Mouse (Mus musculus) layer of hippocampus, postnatal 14 days (tissue): ENCODE results near the gene Sgsm2. TPM values are rescaled to one million over a fixed set of nuclear protein-coding genes. Genes with fewer than 3 reads are reported as not detected.

Experiments used
- DNase-seq, 2 experiments: peaks; one replicate each; pipeline ENCODE4 v3.0.0; 2021 to 2022; ENCODE audit warnings: low spot score in 2 of 2, mixed read lengths in 1 of 2
- long read RNA-seq, 2 experiments: library from polyadenylated mRNA; stranded (forward); transcript quantifications; one replicate each; pipeline ENCODE4 v2.0.0; 2021
- total RNA-seq, 2 experiments: library from RNA; stranded (reverse); gene quantifications; 2 replicates each; pipeline ENCODE4 v1.2.3; 2021

Sgsm2 gene
- total RNA-seq, result 10 to 100 TPM; 69.6 to 73.0 TPM
- long read RNA-seq, experiment 1, full-length matches to known transcripts, result 8 of 67 reads
- long read RNA-seq, experiment 1, partial matches to known transcripts, result 3 of 67 reads
- long read RNA-seq, experiment 1, other reads (novel, unspliced or antisense), result 56 of 67 reads
- long read RNA-seq, experiment 2, full-length matches to known transcripts, result 16 of 181 reads
- long read RNA-seq, experiment 2, partial matches to known transcripts, result 4 of 181 reads
- long read RNA-seq, experiment 2, other reads (novel, unspliced or antisense), result 161 of 181 reads

GRCm38 (mm10) chr11:74896901-74897677 is at the start of gene Sgsm2:
TSS of gene Sgsm2 (minus strand) at chr11:74897060.
- peak; percentile 60 to 75 for DNase-seq

GRCm38 (mm10) chr11:74946348-74946747 is 49.5 kb upstream of the Sgsm2 start:
- DNase-seq, result peak in 1 of 2 experiments; percentile 62

GRCm38 (mm10) chr11:74930391-74930790 is 33.5 kb upstream of the Sgsm2 start:
- DNase-seq, result no peak

GRCm38 (mm10) chr11:74929111-74929510 is 32.3 kb upstream of the Sgsm2 start:
- DNase-seq, result no peak

GRCm38 (mm10) chr11:74927236-74927725 is 30.4 kb upstream of the Sgsm2 start:
- no peak for DNase-seq

GRCm38 (mm10) chr11:74926388-74927005 is 29.6 kb upstream of the Sgsm2 start:
- peak in 1 of 2 experiments; percentile 22 for DNase-seq

GRCm38 (mm10) chr11:74925577-74926387 is 28.9 kb upstream of the Sgsm2 start, which contains the start of the genes Smg6 and Srr:
TSS of gene Smg6 (plus strand) at chr11:74925823.
TSS of gene Srr (minus strand) at chr11:74925948.
- peak; percentile 90 to 93 for DNase-seq

GRCm38 (mm10) chr11:74924149-74924548 is 27.3 kb upstream of the Sgsm2 start:
- no peak for DNase-seq

GRCm38 (mm10) chr11:74919249-74919648 is 22.4 kb upstream of the Sgsm2 start:
- no peak for DNase-seq

GRCm38 (mm10) chr11:74912492-74912891 is 15.6 kb upstream of the Sgsm2 start:
- no peak for DNase-seq

- DNase-seq, result no peak
These were observed 13.1 kb upstream of the Sgsm2 start for GRCm38 (mm10) chr11:74909978-74910377.

GRCm38 (mm10) chr11:74908618-74909399 is 11.9 kb upstream of the Sgsm2 start:
- DNase-seq, result no peak

- no peak for DNase-seq
These were observed 11.0 kb upstream of the Sgsm2 start for GRCm38 (mm10) chr11:74907850-74908249.

- no peak for DNase-seq
These were observed 5.6 kb upstream of the Sgsm2 start for GRCm38 (mm10) chr11:74902416-74902815.

GRCm38 (mm10) chr11:74901555-74901954 is 4.7 kb upstream of the Sgsm2 start:
- DNase-seq, result no peak

- no peak for DNase-seq
These were observed 1.6 kb upstream of the Sgsm2 start for GRCm38 (mm10) chr11:74898517-74898827.

- peak; percentile 86 to 88 for DNase-seq
These were observed 1.0 kb upstream of the Sgsm2 start, which contains the start of gene Tsr1 for GRCm38 (mm10) chr11:74897678-74898516. TSS of gene Tsr1 (plus strand) at chr11:74898071.

- peak; percentile 60 to 64 for DNase-seq
These were observed 620 bp downstream of the Sgsm2 start for GRCm38 (mm10) chr11:74895980-74896900.
